In the genomic region with DNA sequence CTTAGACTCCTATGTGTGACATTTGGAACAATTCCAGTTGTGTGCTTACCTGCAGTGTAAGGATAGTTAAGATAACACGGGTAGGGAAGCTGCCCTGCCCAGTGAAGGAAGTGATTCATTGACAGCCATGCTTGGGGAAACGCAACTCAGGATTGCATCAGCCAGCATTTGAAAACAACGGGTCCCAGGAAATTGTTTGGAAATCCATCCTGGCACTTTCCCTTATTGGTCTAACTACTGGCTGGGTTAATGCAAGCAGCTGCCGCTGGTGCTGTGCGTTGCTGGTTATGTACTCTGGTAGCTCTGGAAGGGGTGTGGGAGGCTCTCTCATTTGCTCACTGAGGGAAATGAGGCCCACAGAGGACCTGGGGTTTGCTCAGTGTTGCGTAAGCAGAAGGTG, we compare ENCODE assay signal across 9 mouse cellular contexts. TPM values are rescaled to one million over a fixed set of nuclear protein-coding genes. Genes with fewer than 3 reads are reported as not detected.
DNase-seq lines count a peak whose midpoint lies in the region; ATAC-seq and TF ChIP-seq lines count a peak whose summit lies in the region.
"Had no signal": no experiment of that assay in that cellular context is flagged by ENCODE, and none has a peak within 500 bp of the region (broad histone marks: within the 10 kb centered on the region; RNA-seq: fewer than 3 reads in every experiment).

No protein-coding gene starts in this region.

- no peaks in the 10 kb centered on the region for H3K36me3 ChIP-seq in heart, embryonic 10.5 days
- no peaks in the 10 kb centered on the region for H3K36me3 ChIP-seq in liver, embryonic 16.5 days (ENCODE audit: control insufficient read depth, insufficient read depth)
- no peaks in the 10 kb centered on the region for H3K36me3 ChIP-seq in small intestine, adult 2 months (ENCODE audit: control insufficient read depth, insufficient read depth, low read length)
- no peaks in the 10 kb centered on the region for H3K36me3 ChIP-seq in forebrain, embryonic 15.5 days

- H3K27ac ChIP-seq in heart, embryonic 10.5 days = peak overlapping the region; percentile 88
- H3K27ac ChIP-seq in liver, embryonic 16.5 days (ENCODE audit: low read length) = peak overlapping the region; percentile 82
- peak overlapping the region; percentile 67 for H3K27ac ChIP-seq in small intestine, adult 2 months (ENCODE audit: insufficient read depth, low read depth, low read length)
- no peak overlapping the region for H3K27ac ChIP-seq in forebrain, embryonic 15.5 days (replicated peaks)

- peaks cover 21% of the 10 kb centered on the region for H3K4me1 ChIP-seq in heart, embryonic 10.5 days
- peaks cover 11% of the 10 kb centered on the region for H3K4me1 ChIP-seq in liver, embryonic 16.5 days (ENCODE audit: control insufficient read depth, low read depth, low read length)
- H3K4me1 ChIP-seq in small intestine, adult 2 months (ENCODE audit: control insufficient read depth, insufficient read depth, insufficient read length, low read length) = peaks cover 9% of the 10 kb centered on the region; the same call in 1 of the 2 replicates
- H3K4me1 ChIP-seq in forebrain, embryonic 15.5 days = no peaks in the 10 kb centered on the region

- 73% methylated on average over 6 of the region's 6 CpGs for WGBS in heart, embryonic 10.5 days
- WGBS in liver, embryonic 16.5 days (ENCODE audit: insufficient replicate concordance) = 35% methylated on average over 6 of the region's 6 CpGs
- 18% methylated on average over 6 of the region's 6 CpGs for WGBS in small intestine, adult 2 months
- WGBS in forebrain, embryonic 15.5 days = 77% methylated on average over 6 of the region's 6 CpGs

- H3K4me2 ChIP-seq in liver, embryonic 16.5 days (ENCODE audit: low read depth, low read length) = peak overlapping the region; percentile 1; the same call in 1 of the 2 replicates
- no peak overlapping the region for H3K4me2 ChIP-seq in forebrain, embryonic 15.5 days (replicated peaks)

- H3K9ac ChIP-seq in liver, embryonic 16.5 days (ENCODE audit: low read depth, low read length) = no peak overlapping the region
- H3K9ac ChIP-seq in forebrain, embryonic 15.5 days (replicated peaks) = no peak overlapping the region

- peak; percentile 94 for ATAC-seq in granulocyte monocyte progenitor cell, adult 5-6 weeks (replicated peaks; ENCODE audit: poor library complexity, severe bottlenecking)
- peak; percentile 73 for ATAC-seq in liver, embryonic 16.5 days (ENCODE audit: low read depth)
- ATAC-seq in forebrain, embryonic 15.5 days (replicated peaks) = no peak

- no peak for TF ChIP-seq CTCF in small intestine, adult 2 months (IDR thresholded peaks at IDR 0.05; ENCODE audit: extremely low read depth, insufficient read length, insufficient replicate concordance, low read depth, low read length)

- H3K27me3 ChIP-seq in heart, embryonic 10.5 days (ENCODE audit: insufficient read depth, poor library complexity, severe bottlenecking) = no peaks in the 10 kb centered on the region
- no peaks in the 10 kb centered on the region for H3K27me3 ChIP-seq in liver, embryonic 16.5 days (ENCODE audit: control insufficient read depth, insufficient read depth, low read depth, low read length)
- H3K27me3 ChIP-seq in small intestine, adult 2 months (ENCODE audit: control insufficient read depth, insufficient read depth, low read length) = no peaks in the 10 kb centered on the region
- H3K27me3 ChIP-seq in forebrain, embryonic 15.5 days = no peaks in the 10 kb centered on the region

- H3K4me3 ChIP-seq in heart, embryonic 10.5 days = no peak overlapping the region
- H3K4me3 ChIP-seq in liver, embryonic 16.5 days (ENCODE audit: low read depth, low read length) = no peak overlapping the region
- no peak overlapping the region for H3K4me3 ChIP-seq in small intestine, adult 2 months (ENCODE audit: low read depth, low read length)
- H3K4me3 ChIP-seq in forebrain, embryonic 15.5 days = no peak overlapping the region

- TF ChIP-seq POLR2A in small intestine, adult 2 months (IDR thresholded peaks at IDR 0.05; ENCODE audit: low read depth, low read length) = no peak

- H3K9me3 ChIP-seq in heart, embryonic 10.5 days = no peaks in the 10 kb centered on the region
- no peaks in the 10 kb centered on the region for H3K9me3 ChIP-seq in liver, embryonic 16.5 days (replicated peaks; ENCODE audit: control insufficient read depth, low read length)
- no peaks in the 10 kb centered on the region for H3K9me3 ChIP-seq in forebrain, embryonic 15.5 days

- DNase-seq in heart, embryonic 10.5 days (ENCODE audit: low spot score) = no peak
- DNase-seq in heart, postnatal 4 days = no peak
- DNase-seq in right cerebral cortex, postnatal 4 days = no peak
- DNase-seq in spleen, adult 12 weeks (ENCODE audit: low spot score) = no peak
- DNase-seq: kidney, adult 2 months had no signal

RNA-seq across cellular contexts. Expression of gene Slc38a2, which starts 43.7 kb away (rescaled TPM):
- 113 and 119 TPM in 2 replicates for polyA plus RNA-seq in heart, embryonic 10.5 days (2016; fragmentation: Nextera tagmentation; extraction: Ambion mirVana)
- total RNA-seq in heart, postnatal 4 days (2021) = 100 to 1,000 TPM; 359 to 377 TPM
- 89.2 and 112 TPM in 2 replicates for total RNA-seq in granulocyte monocyte progenitor cell, adult 5-6 weeks (2014; fragmentation: Nextera tagmentation)
- total RNA-seq in granulocyte monocyte progenitor cell, adult 5-6 weeks (2017) = 84.0 and 92.8 TPM in 2 replicates
- 37.9 and 38.8 TPM in 2 replicates for polyA plus RNA-seq in liver, embryonic 16.5 days (2015; fragmentation: Nextera tagmentation; extraction: Ambion mirVana)
- 10.3 and 13.9 TPM in 2 replicates for polyA plus RNA-seq in small intestine, adult 2 months (2012; rRNA removed)
- polyA plus RNA-seq in forebrain, embryonic 15.5 days (2015; fragmentation: Nextera tagmentation; extraction: Ambion mirVana) = 156 and 157 TPM in 2 replicates
